Mouse (Mus musculus) E14TG2a.4 (cell line): ENCODE measurements around the gene Itga9.

Experiments used
- CTCF ChIP-seq: conservative IDR thresholded peaks from 2 replicates; pipeline ENCODE4 v1.5.1; 2014; ENCODE audit warnings: low read length
- POU5F1 ChIP-seq: IDR thresholded peaks from 2 replicates; pipeline ENCODE4 v1.6.1; 2014; ENCODE audit warnings: low read length, borderline replicate concordance

DNA sequence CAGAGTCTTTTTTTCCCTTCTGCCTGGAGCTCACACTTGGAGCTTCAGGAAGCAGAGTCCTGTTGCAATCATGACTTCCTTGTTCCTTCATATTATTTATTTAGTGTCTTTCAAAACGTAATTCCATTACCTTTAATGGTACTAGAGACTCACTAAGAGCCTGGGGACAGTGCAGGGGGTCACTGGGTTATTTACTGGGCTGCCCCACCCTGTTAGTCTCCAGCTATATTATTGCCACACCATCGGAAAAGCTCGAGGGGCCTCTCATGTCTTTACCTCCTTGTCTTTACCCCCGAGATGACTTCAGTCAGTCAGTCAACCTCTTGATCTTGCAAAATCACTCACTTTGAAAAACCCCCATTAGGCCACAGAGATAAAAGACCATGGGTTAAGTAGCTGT is 44.5 kb downstream of the Itga9 start:
- TF ChIP-seq CTCF (no peak), POU5F1 (no peak)
